Mouse (Mus musculus) liver, adult 2 months (tissue): ENCODE measurements around the gene Ccr10.

Source experiments
- CTCF ChIP-seq: fragments of 200-500 bp; IDR thresholded peaks from 2 replicates; pipeline ENCODE4 v1.5.1; 2011; ENCODE audit warnings: low read depth, low read length, control low read depth
- POLR2A ChIP-seq: fragments of 200-500 bp; IDR thresholded peaks from 2 replicates; pipeline ENCODE4 v1.6.1; 2011; ENCODE audit warnings: low read length, control low read depth; ENCODE audit not compliant: insufficient read depth; ENCODE audit errors: extremely low read depth

DNA sequence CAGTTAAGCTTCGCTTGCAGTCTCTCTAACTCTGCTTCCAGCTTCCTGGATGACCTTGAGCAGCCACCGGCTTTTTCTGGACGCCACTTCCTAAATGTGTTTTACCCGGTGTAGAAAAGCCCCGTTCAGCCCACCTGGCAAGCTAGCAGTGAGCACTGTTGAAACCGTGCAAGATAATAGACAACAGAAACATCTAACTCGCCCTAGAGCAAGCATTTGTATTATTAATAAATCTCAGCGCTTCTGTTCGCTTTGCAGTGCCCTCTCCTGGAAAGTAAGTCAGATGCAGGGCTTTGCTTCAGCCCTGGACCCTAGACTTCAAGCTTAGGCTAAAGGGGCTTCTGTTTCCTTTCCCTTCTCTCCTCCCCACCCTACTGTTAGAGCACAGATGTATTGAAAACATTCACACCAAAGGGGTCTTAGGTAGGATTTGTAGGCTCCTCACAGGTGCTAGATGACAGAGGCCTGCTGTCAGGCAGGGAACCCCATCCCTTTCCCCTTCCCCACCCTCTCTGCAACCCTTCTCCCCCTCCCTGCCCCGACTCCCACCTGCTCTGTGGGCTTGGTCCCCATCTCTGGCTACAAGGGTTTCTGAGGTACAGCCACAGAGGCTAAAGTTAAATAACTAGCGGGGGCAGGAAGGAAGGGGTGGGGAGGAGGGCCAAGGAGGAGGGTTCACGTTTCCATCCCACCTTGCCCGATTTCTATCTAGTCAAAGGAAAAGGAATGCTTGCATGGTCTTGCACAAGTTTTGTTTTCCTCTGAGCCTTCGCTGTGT, at the start of gene Ccr10:
- TF ChIP-seq POLR2A, result no peak
- TF ChIP-seq CTCF, result 0 out of 2 replicates have a peak, but pooled peaks have one; percentile 9
